Mouse (Mus musculus) ES-Bruce4 (cell line): ENCODE results near the gene Unc5b. TPM values are rescaled to one million over a fixed set of nuclear protein-coding genes. Genes with fewer than 3 reads are reported as not detected.
A peak's percentile ranks its signal among the peaks of the same experiment; 100 is the strongest.

Source experiments
- H3K27ac ChIP-seq: 2 replicates; pipeline ENCODE4 v1.5.1; 2012; ENCODE audit warnings: low read length, inconsistent platforms; ENCODE audit not compliant: insufficient read depth
- H3K27me3 ChIP-seq: 2 replicates; pipeline ENCODE4 v1.6.1; 2012; ENCODE audit warnings: mild to moderate bottlenecking, low read length, inconsistent platforms; ENCODE audit not compliant: control insufficient read depth, poor library complexity, insufficient read depth, severe bottlenecking
- H3K36me3 ChIP-seq: 2 replicates; pipeline ENCODE4 v1.6.1; 2012; ENCODE audit warnings: inconsistent platforms, mild to moderate bottlenecking, low read length, moderate library complexity; ENCODE audit not compliant: control insufficient read depth, poor library complexity, insufficient read depth, severe bottlenecking
- H3K4me1 ChIP-seq: one replicate; pipeline ENCODE4 v1.8.1; 2011; ENCODE audit warnings: low read length; ENCODE audit not compliant: control insufficient read depth, insufficient read depth
- H3K4me3 ChIP-seq: 2 replicates; pipeline ENCODE4 v1.5.1; 2011; ENCODE audit warnings: low read depth, mild to moderate bottlenecking, low read length
- H3K9ac ChIP-seq: 2 replicates; pipeline ENCODE4 v1.6.1; 2012; ENCODE audit warnings: low read depth, mild to moderate bottlenecking, inconsistent platforms; ENCODE audit not compliant: poor library complexity, severe bottlenecking
- H3K9me3 ChIP-seq: replicated peaks from 2 replicates; pipeline ENCODE4 v1.6.1; 2012; ENCODE audit warnings: mild to moderate bottlenecking, low read length, inconsistent platforms; ENCODE audit not compliant: control insufficient read depth, poor library complexity, insufficient read depth, severe bottlenecking
- CTCF ChIP-seq: IDR thresholded peaks from one replicate; pipeline ENCODE4 v1.8.1; 2011; ENCODE audit warnings: low read depth, low read length
- EP300 ChIP-seq: IDR thresholded peaks from 2 replicates; pipeline ENCODE4 v1.6.1; 2011; ENCODE audit warnings: low read depth, low read length; ENCODE audit not compliant: insufficient read depth
- POLR2A ChIP-seq: IDR thresholded peaks from one replicate; pipeline ENCODE4 v1.8.1; 2011; ENCODE audit warnings: low read length; ENCODE audit not compliant: insufficient read depth
- polyA plus RNA-seq: library from polyadenylated mRNA; stranded (reverse); fragments of >200 nt; gene quantifications from 2 replicates; pipeline ENCODE4 v1.2.4, GENCODE M21; 2011; ENCODE audit warnings: low read depth; ENCODE audit not compliant: missing spikeins, insufficient read depth, insufficient read length

Gene Unc5b
- polyA plus RNA-seq, 1 experiment = 36.7 TPM

GRCm38 (mm10) chr10:60838816-60839215, 7.4 kb upstream of the Unc5b start:
- H3K27me3 ChIP-seq = no peaks in the 10 kb centered on the region
- H3K9me3 ChIP-seq = no peaks in the 10 kb centered on the region
- H3K36me3 ChIP-seq = no peaks in the 10 kb centered on the region
- H3K9ac ChIP-seq = no peak overlapping the region
- H3K4me3 ChIP-seq = no peak overlapping the region
- no peak for TF ChIP-seq POLR2A
- no peak for TF ChIP-seq EP300
- no peak for TF ChIP-seq CTCF
- H3K27ac ChIP-seq = no peak overlapping the region
- H3K4me1 ChIP-seq = no peaks in the 10 kb centered on the region

GRCm38 (mm10) chr10:60834949-60835348, 3.6 kb upstream of the Unc5b start:
- H3K27ac ChIP-seq = no peak overlapping the region
- no peaks in the 10 kb centered on the region for H3K36me3 ChIP-seq
- H3K4me1 ChIP-seq = no peaks in the 10 kb centered on the region
- H3K27me3 ChIP-seq = peaks cover 7% of the 10 kb centered on the region; the same call in 1 of the 2 replicates
- H3K4me3 ChIP-seq = no peak overlapping the region
- H3K9me3 ChIP-seq = no peaks in the 10 kb centered on the region
- TF ChIP-seq EP300 (no peak), CTCF (peak; percentile 97), POLR2A (no peak)
- no peak overlapping the region for H3K9ac ChIP-seq

GRCm38 (mm10) chr10:60832664-60833173, 1.3 kb upstream of the Unc5b start:
- TF ChIP-seq POLR2A = no peak
- no peak for TF ChIP-seq EP300
- TF ChIP-seq CTCF = no peak
- H3K27me3 ChIP-seq = peaks cover 9% of the 10 kb centered on the region; the same call in 1 of the 2 replicates
- H3K9me3 ChIP-seq = no peaks in the 10 kb centered on the region
- no peak overlapping the region for H3K9ac ChIP-seq
- no peak overlapping the region for H3K27ac ChIP-seq
- peaks cover 5% of the 10 kb centered on the region for H3K4me1 ChIP-seq
- H3K36me3 ChIP-seq = no peaks in the 10 kb centered on the region
- no peak overlapping the region for H3K4me3 ChIP-seq

GRCm38 (mm10) chr10:60830556-60831350, 628 bp downstream of the Unc5b start:
- Histone ChIP-seq H3K9me3 (no peaks in the 10 kb centered on the region), H3K27ac (no peak overlapping the region), H3K4me3 (peak overlapping the region; percentile 71), H3K27me3 (peaks cover 9% of the 10 kb centered on the region; the same call in 1 of the 2 replicates), H3K9ac (peak overlapping the region; percentile 77), H3K4me1 (peaks cover 9% of the 10 kb centered on the region), H3K36me3 (no peaks in the 10 kb centered on the region)
- no peak for TF ChIP-seq CTCF
- no peak for TF ChIP-seq EP300
- TF ChIP-seq POLR2A = no peak

- H3K9me3 ChIP-seq = no peaks in the 10 kb centered on the region
- peak overlapping the region; percentile 77; the same call in 1 of the 2 replicates for H3K9ac ChIP-seq
- TF ChIP-seq CTCF (no peak), POLR2A (no peak), EP300 (no peak)
- peaks cover 9% of the 10 kb centered on the region; the same call in 1 of the 2 replicates for H3K27me3 ChIP-seq
- H3K4me1 ChIP-seq = peaks cover 9% of the 10 kb centered on the region
- H3K36me3 ChIP-seq = no peaks in the 10 kb centered on the region
- H3K27ac ChIP-seq = no peak overlapping the region
- H3K4me3 ChIP-seq = peak overlapping the region; percentile 71
These were observed 1.4 kb downstream of the Unc5b start for GRCm38 (mm10) chr10:60830000-60830399.

- H3K27me3 ChIP-seq = peaks cover 9% of the 10 kb centered on the region; the same call in 1 of the 2 replicates
- peaks cover 9% of the 10 kb centered on the region for H3K4me1 ChIP-seq
These were observed 2.3 kb downstream of the Unc5b start for GRCm38 (mm10) chr10:60829071-60829470.

More at GRCm38 (mm10) chr10:60829071-60829470, 2.3 kb downstream of the Unc5b start:
- no peak overlapping the region for H3K27ac ChIP-seq
- H3K9ac ChIP-seq = no peak overlapping the region
- no peak overlapping the region for H3K4me3 ChIP-seq
- TF ChIP-seq POLR2A (no peak), CTCF (no peak), EP300 (no peak)
- no peaks in the 10 kb centered on the region for H3K9me3 ChIP-seq
- H3K36me3 ChIP-seq = no peaks in the 10 kb centered on the region
